Mouse (Mus musculus) heart, embryonic 13.5 days (tissue): ENCODE results near the gene Scn3a. TPM values are rescaled to one million over a fixed set of nuclear protein-coding genes. Genes with fewer than 3 reads are reported as not detected.
"Not testable (repeated sequence)": the region's sequence is repeated elsewhere in the genome, so short reads cannot be mapped to it uniquely, and the experiment has no call there.

Source experiments
- ATAC-seq: fragments of 200-750 bp; cut with Nextera tagmentation; 2 replicates; pipeline ENCODE4 v1.8.0; 2017; ENCODE audit warnings: moderate TSS enrichment; ENCODE audit not compliant: insufficient number of reproducible peaks, low FRiP score, low TSS enrichment; ENCODE audit errors: extremely low read depth
- H3K27ac ChIP-seq: fragments of 300-500 bp; sonication (generic); replicated peaks from 2 replicates; pipeline ENCODE4 v1.5.1; 2015; ENCODE audit warnings: moderate library complexity, mild to moderate bottlenecking, inconsistent platforms
- H3K27me3 ChIP-seq: fragments of 300-500 bp; sonication (generic); replicated peaks from 2 replicates; pipeline ENCODE4 v1.6.1; 2015; ENCODE audit warnings: mild to moderate bottlenecking, inconsistent platforms
- H3K36me3 ChIP-seq: fragments of 300-500 bp; sonication (generic); 2 replicates; pipeline ENCODE4 v1.6.1; 2015; ENCODE audit warnings: mild to moderate bottlenecking, inconsistent platforms
- H3K4me1 ChIP-seq: fragments of 300-500 bp; sonication (generic); 2 replicates; pipeline ENCODE4 v1.6.1; 2015; ENCODE audit warnings: inconsistent platforms
- H3K4me2 ChIP-seq: fragments of 300-500 bp; sonication (generic); 2 replicates; pipeline ENCODE4 v1.6.1; 2015; ENCODE audit warnings: inconsistent platforms, mild to moderate bottlenecking, moderate library complexity
- H3K4me3 ChIP-seq: fragments of 300-500 bp; sonication (generic); 2 replicates; pipeline ENCODE4 v1.5.1; 2015; ENCODE audit warnings: moderate library complexity, mild to moderate bottlenecking, inconsistent platforms
- H3K9ac ChIP-seq: fragments of 300-500 bp; sonication (generic); 2 replicates; pipeline ENCODE4 v1.6.1; 2015; ENCODE audit warnings: inconsistent platforms, mild to moderate bottlenecking, moderate library complexity
- H3K9me3 ChIP-seq: fragments of 300-500 bp; sonication (generic); 2 replicates; pipeline ENCODE4 v1.6.1; 2016; ENCODE audit warnings: inconsistent platforms
- WGBS: fragments of 180-500 bp; shearing (Covaris S2); methylation state at CpG from one replicate; pipeline ENCODE4 v1.1.7; 2015; ENCODE audit warnings: mixed read lengths; 5-methylcytosine and 5-hydroxymethylcytosine counted together
- polyA plus RNA-seq: library from polyadenylated mRNA; unstranded; fragments of >200 nt; fragmentation: Nextera tagmentation; extraction: Ambion mirVana; gene quantifications from 2 replicates; pipeline ENCODE4 v1.2.1, GENCODE M21; 2015

Gene Scn3a
- polyA plus RNA-seq, 1 experiment from 2014 or later = 0.80 TPM

- H3K9ac ChIP-seq = no peak overlapping the region
Measured at GRCm38 (mm10) chr2:65483434-65483833, 84.0 kb downstream of the Scn3a start.

GRCm38 (mm10) chr2:65481007-65481672 lies 86.3 kb downstream of the Scn3a start:
- H3K27me3 ChIP-seq = no peaks in the 10 kb centered on the region
- ATAC-seq = no peak
- 78% methylated on average over 4 of the region's 4 CpGs for WGBS

More at GRCm38 (mm10) chr2:65483434-65483833, 84.0 kb downstream of the Scn3a start:
- Histone ChIP-seq H3K4me1 (0 out of 2 replicates have a peak, but pooled peaks cover 4% of the 10 kb centered on the region), H3K4me2 (no peak overlapping the region), H3K4me3 (no peak overlapping the region), H3K9me3 (no peaks in the 10 kb centered on the region), H3K27me3 (no peaks in the 10 kb centered on the region), H3K36me3 (no peaks in the 10 kb centered on the region), H3K27ac (no peak overlapping the region)
- 58% methylated on average over 3 of the region's 3 CpGs for WGBS
- ATAC-seq = no peak

GRCm38 (mm10) chr2:65471311-65471882 lies 96.0 kb downstream of the Scn3a start:
- Histone ChIP-seq H3K9me3 (no peaks in the 10 kb centered on the region), H3K27ac (no peak overlapping the region), H3K4me3 (peak overlapping the region; percentile 31; the same call in 1 of the 2 replicates), H3K36me3 (no peaks in the 10 kb centered on the region), H3K4me2 (peak overlapping the region; percentile 43), H3K4me1 (no peaks in the 10 kb centered on the region), H3K27me3 (no peaks in the 10 kb centered on the region), H3K9ac (no peak overlapping the region)
- 65% methylated on average over 11 of the region's 11 CpGs for WGBS
- ATAC-seq = no peak

More at GRCm38 (mm10) chr2:65481007-65481672, 86.3 kb downstream of the Scn3a start:
- H3K27ac ChIP-seq = no peak overlapping the region
- no peaks in the 10 kb centered on the region for H3K9me3 ChIP-seq
- H3K4me3 ChIP-seq = no peak overlapping the region
- H3K4me1 ChIP-seq = 0 out of 2 replicates have a peak, but pooled peaks cover 4% of the 10 kb centered on the region
- no peak overlapping the region for H3K9ac ChIP-seq
- no peak overlapping the region for H3K4me2 ChIP-seq
- H3K36me3 ChIP-seq = no peaks in the 10 kb centered on the region

GRCm38 (mm10) chr2:65465694-65466093 lies 101.7 kb downstream of the Scn3a start:
- WGBS = 84% methylated on average over 5 of the region's 5 CpGs
- no peak for ATAC-seq

GRCm38 (mm10) chr2:65453763-65454162 lies 113.7 kb downstream of the Scn3a start:
- H3K27me3 ChIP-seq = no peaks in the 10 kb centered on the region
- ATAC-seq = no peak
- H3K4me2 ChIP-seq = no peak overlapping the region
- H3K4me1 ChIP-seq = no peaks in the 10 kb centered on the region
- 83% methylated on average over 6 of the region's 6 CpGs for WGBS
- H3K36me3 ChIP-seq = no peaks in the 10 kb centered on the region
- H3K27ac ChIP-seq = no peak overlapping the region
- no peak overlapping the region for H3K9ac ChIP-seq
- no peak overlapping the region for H3K4me3 ChIP-seq
- H3K9me3 ChIP-seq = no peaks in the 10 kb centered on the region

More at GRCm38 (mm10) chr2:65465694-65466093, 101.7 kb downstream of the Scn3a start:
- Histone ChIP-seq H3K27ac (no peak overlapping the region), H3K9me3 (no peaks in the 10 kb centered on the region), H3K9ac (no peak overlapping the region), H3K27me3 (no peaks in the 10 kb centered on the region), H3K4me3 (no peak overlapping the region), H3K4me2 (no peak overlapping the region), H3K36me3 (no peaks in the 10 kb centered on the region), H3K4me1 (no peaks in the 10 kb centered on the region)

- not testable (repeated sequence) for H3K36me3 ChIP-seq, H3K4me1 ChIP-seq, H3K9me3 ChIP-seq, H3K9ac ChIP-seq, H3K4me2 ChIP-seq, H3K27ac ChIP-seq, ATAC-seq, H3K4me3 ChIP-seq, H3K27me3 ChIP-seq
- 78% methylated on average over 14 of the region's 14 CpGs for WGBS
Measured at GRCm38 (mm10) chr2:65451401-65452078, 115.9 kb downstream of the Scn3a start.

GRCm38 (mm10) chr2:65450449-65451360 lies 116.7 kb downstream of the Scn3a start:
- no peak overlapping the region for H3K9ac ChIP-seq
- ATAC-seq = no peak
- no peak overlapping the region for H3K27ac ChIP-seq
- WGBS = 55% methylated on average over 2 of the region's 2 CpGs
- no peaks in the 10 kb centered on the region for H3K4me1 ChIP-seq
- no peaks in the 10 kb centered on the region for H3K36me3 ChIP-seq
- H3K9me3 ChIP-seq = no peaks in the 10 kb centered on the region
- H3K27me3 ChIP-seq = no peaks in the 10 kb centered on the region
- H3K4me2 ChIP-seq = no peak overlapping the region
- H3K4me3 ChIP-seq = no peak overlapping the region

- Histone ChIP-seq H3K27ac (no peak overlapping the region), H3K4me2 (no peak overlapping the region), H3K9ac (no peak overlapping the region), H3K36me3 (no peaks in the 10 kb centered on the region), H3K9me3 (no peaks in the 10 kb centered on the region), H3K27me3 (no peaks in the 10 kb centered on the region), H3K4me3 (no peak overlapping the region), H3K4me1 (no peaks in the 10 kb centered on the region)
- 86% methylated on average over 5 of the region's 5 CpGs for WGBS
- ATAC-seq = no peak
Measured at GRCm38 (mm10) chr2:65449126-65449828, 118.2 kb downstream of the Scn3a start.

GRCm38 (mm10) chr2:65443082-65443481 lies 124.3 kb downstream of the Scn3a start:
- ATAC-seq = no peak
- H3K27me3 ChIP-seq = no peaks in the 10 kb centered on the region
- no peaks in the 10 kb centered on the region for H3K36me3 ChIP-seq
- no peak overlapping the region for H3K4me2 ChIP-seq
- 74% methylated on average over 4 of the region's 4 CpGs for WGBS
- H3K9me3 ChIP-seq = no peaks in the 10 kb centered on the region
- H3K4me1 ChIP-seq = peaks cover 11% of the 10 kb centered on the region
- H3K27ac ChIP-seq = no peak overlapping the region
- H3K4me3 ChIP-seq = no peak overlapping the region
- H3K9ac ChIP-seq = no peak overlapping the region

GRCm38 (mm10) chr2:65441566-65441965 lies 125.9 kb downstream of the Scn3a start:
- Histone ChIP-seq H3K27ac (no peak overlapping the region), H3K27me3 (no peaks in the 10 kb centered on the region), H3K9ac (no peak overlapping the region), H3K36me3 (no peaks in the 10 kb centered on the region), H3K4me1 (peaks cover 11% of the 10 kb centered on the region), H3K4me2 (peak overlapping the region; percentile 38), H3K4me3 (no peak overlapping the region), H3K9me3 (no peaks in the 10 kb centered on the region)
- no peak for ATAC-seq
- 11% methylated on average over 5 of the region's 5 CpGs for WGBS
